Mouse (Mus musculus): ENCODE results near the gene Rnase12. TPM values are rescaled to one million over a fixed set of nuclear protein-coding genes. Genes with fewer than 3 reads are reported as not detected.

Rnase12 gene
- polyA plus RNA-seq, 1 experiment from 2014 or later, result not detected

- no peak for ATAC-seq (replicated peaks; ENCODE audit: insufficient number of reproducible peaks, insufficient read depth, low FRiP score, low read depth)
- no peaks in the 10 kb centered on the region for H3K9me3 ChIP-seq (replicated peaks)
- H3K36me3 ChIP-seq, result no peaks in the 10 kb centered on the region
- H3K9ac ChIP-seq, result no peak overlapping the region
- peaks cover 22% of the 10 kb centered on the region for H3K4me1 ChIP-seq (replicated peaks)
- no peak overlapping the region for H3K4me2 ChIP-seq
- 77% methylated on average over 6 of the region's 6 CpGs for WGBS
- H3K27me3 ChIP-seq, result no peaks in the 10 kb centered on the region
- no peak overlapping the region for H3K4me3 ChIP-seq
- peak overlapping the region; percentile 91 for H3K27ac ChIP-seq
Observed at GRCm38 (mm10) chr14:51009572-51009971, 47.9 kb downstream of the Rnase12 start.

GRCm38 (mm10) chr14:51008781-51009180 is 48.7 kb downstream of the Rnase12 start:
- peak overlapping the region; percentile 91 for H3K27ac ChIP-seq
- 0 out of 2 replicates have a peak overlapping the region, but pooled peaks have one; percentile 10 for H3K4me2 ChIP-seq
- H3K36me3 ChIP-seq, result no peaks in the 10 kb centered on the region
- WGBS, result 67% methylated on average over 4 of the region's 4 CpGs
- H3K27me3 ChIP-seq, result no peaks in the 10 kb centered on the region
- H3K4me3 ChIP-seq, result no peak overlapping the region
- no peak for ATAC-seq (replicated peaks; ENCODE audit: insufficient number of reproducible peaks, insufficient read depth, low FRiP score, low read depth)
- H3K4me1 ChIP-seq (replicated peaks), result peaks cover 22% of the 10 kb centered on the region
- H3K9ac ChIP-seq, result no peak overlapping the region
- no peaks in the 10 kb centered on the region for H3K9me3 ChIP-seq (replicated peaks)

GRCm38 (mm10) chr14:51007914-51008713 is 49.3 kb downstream of the Rnase12 start:
- H3K4me3 ChIP-seq, result no peak overlapping the region
- ATAC-seq (replicated peaks; ENCODE audit: insufficient number of reproducible peaks, insufficient read depth, low FRiP score, low read depth), result peak; percentile 94
- no peak overlapping the region for H3K9ac ChIP-seq
- H3K4me2 ChIP-seq, result peak overlapping the region; percentile 25
- peak overlapping the region; percentile 91 for H3K27ac ChIP-seq
- H3K4me1 ChIP-seq (replicated peaks), result peaks cover 22% of the 10 kb centered on the region
- WGBS, result 26% methylated on average over 13 of the region's 13 CpGs
- no peaks in the 10 kb centered on the region for H3K27me3 ChIP-seq
- H3K36me3 ChIP-seq, result no peaks in the 10 kb centered on the region
- H3K9me3 ChIP-seq (replicated peaks), result no peaks in the 10 kb centered on the region

GRCm38 (mm10) chr14:51007152-51007801 is 50.2 kb downstream of the Rnase12 start, which contains the start of gene Rnase10:
Gene Rnase10, plus strand, starts transcription at chr14:51007751.
- 74% methylated on average over 8 of the region's 8 CpGs for WGBS
- no peaks in the 10 kb centered on the region for H3K27me3 ChIP-seq
- H3K9ac ChIP-seq, result no peak within 1 kb of the TSS
- peak within 1 kb of the TSS; percentile 91 for H3K27ac ChIP-seq
- ATAC-seq (replicated peaks; ENCODE audit: insufficient number of reproducible peaks, insufficient read depth, low FRiP score, low read depth), result no peak
- peak within 1 kb of the TSS; percentile 25 for H3K4me2 ChIP-seq
- no peak within 1 kb of the TSS for H3K4me3 ChIP-seq
- peaks cover 22% of the 10 kb centered on the region for H3K4me1 ChIP-seq (replicated peaks)
- no peaks in the 10 kb centered on the region for H3K9me3 ChIP-seq (replicated peaks)
- H3K36me3 ChIP-seq, result no peaks in the 10 kb centered on the region

Other genes starting within 250 kb of the Rnase12 start
- gene Ccnb1ip1, start 249.9 kb downstream of the Rnase12 start, polyA plus RNA-seq (2015; fragmentation: Nextera tagmentation; extraction: Ambion mirVana), result not detected in 2 replicates
- 36.5 and 37.5 TPM in 2 replicates for gene Parp2, start 249.8 kb downstream of the Rnase12 start, polyA plus RNA-seq (2015; fragmentation: Nextera tagmentation; extraction: Ambion mirVana)
- 4.8 and 6.7 TPM in 2 replicates for gene Tep1, start 187.1 kb downstream of the Rnase12 start, polyA plus RNA-seq (2015; fragmentation: Nextera tagmentation; extraction: Ambion mirVana)
- gene Klhl33, start 160.2 kb downstream of the Rnase12 start, polyA plus RNA-seq (2015; fragmentation: Nextera tagmentation; extraction: Ambion mirVana), result 0.08 and 0.18 TPM in 2 replicates
- gene Osgep, start 132.8 kb downstream of the Rnase12 start, polyA plus RNA-seq (2015; fragmentation: Nextera tagmentation; extraction: Ambion mirVana), result 117 and 133 TPM in 2 replicates
- 107 and 120 TPM in 2 replicates for gene Apex1, start 132.7 kb downstream of the Rnase12 start, polyA plus RNA-seq (2015; fragmentation: Nextera tagmentation; extraction: Ambion mirVana)
- 29.8 and 39.6 TPM in 2 replicates for gene Pip4p1, start 126.8 kb downstream of the Rnase12 start, polyA plus RNA-seq (2015; fragmentation: Nextera tagmentation; extraction: Ambion mirVana)
- gene Pnp, start 126.6 kb downstream of the Rnase12 start, polyA plus RNA-seq (2015; fragmentation: Nextera tagmentation; extraction: Ambion mirVana), result 29.6 and 37.3 TPM in 2 replicates
- not detected in 2 replicates for gene Gm49342, start 113.1 kb downstream of the Rnase12 start, polyA plus RNA-seq (2015; fragmentation: Nextera tagmentation; extraction: Ambion mirVana)
- 0.18 and 0.41 TPM in 2 replicates for gene Pnp2, start 101.7 kb downstream of the Rnase12 start, polyA plus RNA-seq (2015; fragmentation: Nextera tagmentation; extraction: Ambion mirVana)
- gene Rnase10, start 49.9 kb downstream of the Rnase12 start, polyA plus RNA-seq (2015; fragmentation: Nextera tagmentation; extraction: Ambion mirVana), result 0.36 and 0.42 TPM in 2 replicates
- gene Rnase9, start 15.8 kb downstream of the Rnase12 start, polyA plus RNA-seq (2015; fragmentation: Nextera tagmentation; extraction: Ambion mirVana), result not detected in 2 replicates
- not detected in 2 replicates for gene Rnase11, start 7.5 kb downstream of the Rnase12 start, polyA plus RNA-seq (2015; fragmentation: Nextera tagmentation; extraction: Ambion mirVana)
- gene Olfr750, start 16.8 kb upstream of the Rnase12 start, polyA plus RNA-seq (2015; fragmentation: Nextera tagmentation; extraction: Ambion mirVana), result not detected in 2 replicates
- gene Rnase4, start 33.4 kb upstream of the Rnase12 start, polyA plus RNA-seq (2015; fragmentation: Nextera tagmentation; extraction: Ambion mirVana), result 26.3 and 31.6 TPM in 2 replicates
- 4.1 TPM in 2 replicates for gene Ang, start 33.5 kb upstream of the Rnase12 start, polyA plus RNA-seq (2015; fragmentation: Nextera tagmentation; extraction: Ambion mirVana)
- gene Eddm3b, start 56.8 kb upstream of the Rnase12 start, polyA plus RNA-seq (2015; fragmentation: Nextera tagmentation; extraction: Ambion mirVana), result not detected in 2 replicates
- gene Rnase6, start 66.2 kb upstream of the Rnase12 start, polyA plus RNA-seq (2015; fragmentation: Nextera tagmentation; extraction: Ambion mirVana), result 0.66 and 1.2 TPM in 2 replicates
- 0.96 and 1.2 TPM in 2 replicates for gene Rnase1, start 89.1 kb upstream of the Rnase12 start, polyA plus RNA-seq (2015; fragmentation: Nextera tagmentation; extraction: Ambion mirVana)
- not detected in 2 replicates for gene Rnase2b, start 104.6 kb upstream of the Rnase12 start, polyA plus RNA-seq (2015; fragmentation: Nextera tagmentation; extraction: Ambion mirVana)
- not detected in 2 replicates for gene Ang2, start 141.5 kb upstream of the Rnase12 start, polyA plus RNA-seq (2015; fragmentation: Nextera tagmentation; extraction: Ambion mirVana)
- gene Ear14, start 145.7 kb upstream of the Rnase12 start, polyA plus RNA-seq (2015; fragmentation: Nextera tagmentation; extraction: Ambion mirVana), result not detected in 2 replicates
- gene Rnase2a, start 198.5 kb upstream of the Rnase12 start, polyA plus RNA-seq (2015; fragmentation: Nextera tagmentation; extraction: Ambion mirVana), result not detected in 2 replicates